Mouse (Mus musculus) neutrophil, adult 65 days (primary cell): Measurements from ENCODE around the gene Fmod. TPM values are rescaled to one million over a fixed set of nuclear protein-coding genes. Genes with fewer than 3 reads are reported as not detected.

Experiments
- total RNA-seq: library from RNA; stranded (reverse); gene quantifications from 2 replicates; pipeline ENCODE4 v1.2.4, GENCODE M21; 2023

Gene Fmod
- not detected in 2 replicates for total RNA-seq

DNA sequence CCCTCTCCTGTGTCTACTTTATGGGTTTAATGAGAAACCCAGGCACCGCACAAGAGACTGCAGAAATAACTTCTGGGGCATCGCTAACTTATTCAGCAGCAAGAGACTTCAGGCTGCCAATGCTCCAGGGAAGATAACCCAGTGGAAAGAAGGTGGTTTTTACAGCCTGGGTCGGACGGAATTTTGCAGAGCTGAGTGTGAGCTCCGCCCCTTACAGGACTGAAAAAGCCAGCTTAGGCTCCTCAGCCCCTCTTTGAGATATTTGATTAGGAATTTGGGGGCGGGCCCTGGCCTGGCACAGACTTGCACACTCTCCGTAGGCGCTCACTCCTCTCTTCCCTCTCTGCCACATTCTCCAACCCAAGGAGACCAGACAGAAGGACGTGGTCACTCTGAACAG lies at the start of gene Fmod:
Gene Fmod (plus strand): TSS at position 83 of the 400 bp plus-strand sequence.

DNA sequence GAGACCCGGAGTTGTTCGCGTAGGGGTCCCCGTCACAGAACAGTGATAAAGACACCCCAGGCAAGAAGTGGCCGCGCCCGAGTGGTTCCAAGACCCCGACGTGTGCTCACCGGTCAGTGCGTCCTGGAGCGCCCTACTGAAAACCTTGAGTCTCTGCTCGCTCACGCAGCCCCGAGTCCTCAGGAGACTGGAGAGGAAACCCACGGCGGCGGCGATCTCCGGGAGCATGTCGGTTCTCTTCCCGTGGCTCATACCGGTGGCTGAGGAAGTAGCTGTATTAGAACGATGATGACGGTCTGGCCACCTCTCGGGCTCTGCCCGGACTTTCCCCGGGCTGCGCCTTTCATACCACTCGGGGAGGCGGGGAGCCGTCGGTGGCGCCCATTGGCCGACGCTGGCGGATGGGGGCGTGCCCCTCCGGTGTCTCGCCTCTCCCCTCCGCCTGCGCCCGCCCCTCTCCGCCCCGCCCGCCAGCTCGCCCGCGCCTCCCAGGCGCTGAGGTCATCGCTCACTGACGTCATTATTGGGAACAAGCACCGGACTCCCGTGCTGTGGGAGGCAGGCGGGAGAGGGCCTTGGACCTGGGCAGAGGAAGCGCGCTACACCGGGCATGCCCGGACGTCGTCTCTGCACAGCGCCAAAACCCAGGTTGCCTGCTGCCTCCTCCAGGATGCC lies 41.9 kb downstream of the Fmod start, which contains the start of gene Btg2:
Gene Btg2 (minus strand): TSS at position 319 of the 675 bp plus-strand sequence.

Other genes starting within 250 kb of the Fmod start
- 11.0 and 15.6 TPM in 2 replicates for gene Atp2b4, start 236.2 kb upstream of the Fmod start, total RNA-seq
- gene Optc, start 129.3 kb upstream of the Fmod start, total RNA-seq, result not detected in 2 replicates
- 0.14 TPM in 1 of 2 replicates, not detected in the other for gene Prelp, start 115.8 kb upstream of the Fmod start, total RNA-seq
- 587 and 593 TPM in 2 replicates for gene Btg2, start 41.9 kb downstream of the Fmod start, total RNA-seq
- gene Chit1, start 74.0 kb downstream of the Fmod start, total RNA-seq, result 25.4 and 28.8 TPM in 2 replicates
- gene Chil1, start 144.9 kb downstream of the Fmod start, total RNA-seq, result 576 and 719 TPM in 2 replicates
- 0.19 and 0.84 TPM in 2 replicates for gene Mybph, start 156.2 kb downstream of the Fmod start, total RNA-seq
- not detected in 2 replicates for gene Adora1, start 198.2 kb downstream of the Fmod start, total RNA-seq